Mouse (Mus musculus) heart, embryonic 14.5 days (tissue): ENCODE data around the gene Ranbp1. TPM values are rescaled to one million over a fixed set of nuclear protein-coding genes. Genes with fewer than 3 reads are reported as not detected.

Source experiments
- ATAC-seq: fragments of 200-750 bp; cut with Nextera tagmentation; 2 replicates; pipeline ENCODE4 v1.8.0; 2017; ENCODE audit warnings: low read depth, moderate TSS enrichment; ENCODE audit not compliant: insufficient number of reproducible peaks, insufficient read depth, low FRiP score
- H3K27ac ChIP-seq, 2 experiments: fragments of 200-500 bp in 1 of 2; fragments of 300-500 bp in 1 of 2; sonication (generic) in 1 of 2; replicated peaks in 1 of 2; 2 replicates each; pipeline ENCODE4 v1.5.1; 2012 to 2014; ENCODE audit warnings: low read depth in 2 of 2, low read length in 2 of 2, control low read depth in 1 of 2, mild to moderate bottlenecking in 1 of 2, mixed read lengths in 1 of 2; ENCODE audit not compliant: control insufficient read depth in 1 of 2, insufficient read depth in 1 of 2
- H3K27me3 ChIP-seq: fragments of 300-500 bp; sonication (generic); 2 replicates; pipeline ENCODE4 v1.6.1; 2014; ENCODE audit warnings: mild to moderate bottlenecking, low read length, control low read depth; ENCODE audit not compliant: control insufficient read depth, insufficient read depth
- H3K36me3 ChIP-seq: fragments of 300-500 bp; sonication (generic); 2 replicates; pipeline ENCODE4 v1.6.1; 2014; ENCODE audit warnings: mild to moderate bottlenecking, control low read depth, low read length, mixed read lengths; ENCODE audit not compliant: control insufficient read depth, insufficient read depth
- H3K4me1 ChIP-seq, 2 experiments: fragments of 200-500 bp in 1 of 2; fragments of 300-500 bp in 1 of 2; sonication (generic) in 1 of 2; 2 replicates each; pipeline ENCODE4 v1.6.1; 2012 to 2014; ENCODE audit warnings: low read length in 2 of 2, control low read depth in 1 of 2, mixed read lengths in 1 of 2; ENCODE audit not compliant: control insufficient read depth in 2 of 2, insufficient read depth in 2 of 2
- H3K4me2 ChIP-seq: fragments of 300-500 bp; sonication (generic); 2 replicates; pipeline ENCODE4 v1.6.1; 2014; ENCODE audit warnings: mild to moderate bottlenecking, low read length
- H3K4me3 ChIP-seq, 2 experiments: fragments of 200-500 bp in 1 of 2; fragments of 300-500 bp in 1 of 2; sonication (generic) in 1 of 2; 2 replicates each; pipeline ENCODE4 v1.5.1; 2012 to 2014; ENCODE audit warnings: low read length in 2 of 2, mild to moderate bottlenecking in 2 of 2, control low read depth in 1 of 2, low read depth in 1 of 2, moderate library complexity in 1 of 2; ENCODE audit not compliant: control insufficient read depth in 1 of 2, insufficient read depth in 1 of 2
- H3K9ac ChIP-seq: fragments of 300-500 bp; sonication (generic); 2 replicates; pipeline ENCODE4 v1.6.1; 2014; ENCODE audit warnings: mild to moderate bottlenecking, low read length
- H3K9me3 ChIP-seq: fragments of 300-500 bp; sonication (generic); 2 replicates; pipeline ENCODE4 v1.6.1; 2016; ENCODE audit warnings: low read length, control low read depth; ENCODE audit not compliant: control insufficient read depth
- WGBS: fragments of 180-500 bp; shearing (Covaris S2); extraction: QIAGEN DNeasy Blood & Tissue Kit; methylation state at CpG from one replicate; pipeline ENCODE4 v1.1.7; 2014; 5-methylcytosine and 5-hydroxymethylcytosine counted together
- polyA plus RNA-seq: library from polyadenylated mRNA; unstranded; fragments of >200 nt; fragmentation: Nextera tagmentation; extraction: Ambion mirVana; gene quantifications from 2 replicates; pipeline ENCODE4 v1.2.1, GENCODE M21; 2014

Gene Ranbp1
- polyA plus RNA-seq, 1 experiment from 2014 or later, result 354 TPM

DNA sequence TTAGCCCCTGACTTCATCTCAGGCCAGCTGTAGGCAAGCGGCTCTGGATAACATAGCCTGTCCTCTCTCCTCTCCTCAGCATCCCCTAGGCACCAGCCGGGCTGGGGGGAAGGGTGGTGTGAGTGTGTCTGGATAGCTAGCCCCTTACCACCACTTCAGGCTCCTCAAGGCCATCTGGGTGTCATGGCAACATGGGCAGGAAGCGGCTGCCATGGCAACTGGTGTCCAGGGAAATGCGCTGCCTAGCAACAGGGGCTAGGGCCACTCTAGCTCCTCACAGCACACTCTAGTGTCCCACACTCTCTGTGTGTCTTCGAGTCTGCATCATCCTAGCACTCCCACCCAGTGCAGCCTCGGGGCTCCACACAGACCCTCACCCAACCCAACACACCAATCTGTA lies 34.8 kb downstream of the Ranbp1 start:
- ATAC-seq, result no peak
- H3K4me1 ChIP-seq, result peaks cover 7 to 24% of the 10 kb centered on the region in 2 experiments
- H3K27ac ChIP-seq, result no peak overlapping the region
- no peak overlapping the region for H3K4me3 ChIP-seq
- no peaks in the 10 kb centered on the region for H3K36me3 ChIP-seq
- no peaks in the 10 kb centered on the region for H3K27me3 ChIP-seq
- no peaks in the 10 kb centered on the region for H3K9me3 ChIP-seq
- no peak overlapping the region for H3K9ac ChIP-seq
- 58% methylated on average over 6 of the region's 6 CpGs for WGBS
- H3K4me2 ChIP-seq, result no peak overlapping the region

DNA sequence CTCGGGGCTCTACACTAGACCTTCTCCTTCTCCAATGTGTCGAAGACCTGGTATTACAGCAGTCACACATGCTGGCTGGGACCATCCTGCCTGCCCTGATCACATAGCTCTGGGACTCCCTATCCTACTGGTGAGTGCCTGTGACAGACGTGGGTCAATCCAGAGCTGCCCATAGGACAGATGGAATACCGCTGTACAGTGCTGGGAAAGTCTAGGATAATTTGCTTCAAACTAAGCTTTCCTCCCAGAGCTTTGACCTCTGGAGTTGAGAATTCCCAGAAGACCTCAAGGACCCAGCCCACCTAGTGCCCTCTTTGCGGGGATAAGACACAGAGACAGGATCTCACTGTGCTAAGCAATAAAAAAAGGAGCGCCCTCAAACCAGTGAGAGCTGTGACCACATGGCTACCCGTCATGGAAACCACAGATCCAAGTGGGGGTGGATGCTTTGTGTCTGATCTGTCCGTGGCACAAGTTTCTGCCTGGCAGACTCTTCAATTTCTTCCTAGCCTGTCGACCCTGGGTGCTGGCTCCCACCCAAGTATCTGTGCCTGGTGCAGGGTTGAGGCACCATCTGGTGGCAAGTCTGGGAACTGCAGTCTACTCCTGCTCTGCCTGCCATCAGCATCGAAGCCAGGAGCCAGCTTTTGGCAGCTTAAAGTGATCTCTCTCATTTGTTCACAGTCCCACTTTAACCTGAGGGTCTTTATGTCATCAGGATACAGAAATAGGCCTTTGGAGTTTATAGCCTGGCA lies 36.9 kb downstream of the Ranbp1 start:
- Histone ChIP-seq H3K4me3 (no peak overlapping the region), H3K36me3 (no peaks in the 10 kb centered on the region), H3K4me2 (no peak overlapping the region), H3K9me3 (no peaks in the 10 kb centered on the region), H3K9ac (no peak overlapping the region), H3K4me1 (peaks cover 7 to 19% of the 10 kb centered on the region in 2 experiments), H3K27me3 (no peaks in the 10 kb centered on the region), H3K27ac (no peak overlapping the region)
- ATAC-seq, result no peak
- 43% methylated on average over 10 of the region's 10 CpGs for WGBS

- H3K27me3 ChIP-seq, result no peaks in the 10 kb centered on the region
- WGBS, result 13% methylated on average over 8 of the region's 8 CpGs
- H3K9ac ChIP-seq, result no peak overlapping the region
- ATAC-seq, result 0 out of 2 replicates have a peak, but pooled peaks have one; percentile 3
- no peaks in the 10 kb centered on the region for H3K9me3 ChIP-seq
- no peaks in the 10 kb centered on the region for H3K36me3 ChIP-seq
- H3K4me3 ChIP-seq, result no peak overlapping the region
- H3K4me1 ChIP-seq, result peaks cover 7 to 19% of the 10 kb centered on the region in 2 experiments
- no peak overlapping the region for H3K27ac ChIP-seq
- no peak overlapping the region for H3K4me2 ChIP-seq
These were observed 37.7 kb downstream of the Ranbp1 start for GRCm38 (mm10) chr16:18210701-18211416.

GRCm38 (mm10) chr16:18203430-18204091 lies 45.0 kb downstream of the Ranbp1 start:
- H3K36me3 ChIP-seq, result no peaks in the 10 kb centered on the region
- WGBS, result 61% methylated on average over 7 of the region's 7 CpGs
- no peak overlapping the region for H3K4me3 ChIP-seq
- no peaks in the 10 kb centered on the region; a peak in 1 of 4 replicates for H3K4me1 ChIP-seq
- H3K27me3 ChIP-seq, result no peaks in the 10 kb centered on the region
- no peak for ATAC-seq
- H3K4me2 ChIP-seq, result no peak overlapping the region
- H3K27ac ChIP-seq, result no peak overlapping the region
- no peak overlapping the region for H3K9ac ChIP-seq
- H3K9me3 ChIP-seq, result no peaks in the 10 kb centered on the region

DNA sequence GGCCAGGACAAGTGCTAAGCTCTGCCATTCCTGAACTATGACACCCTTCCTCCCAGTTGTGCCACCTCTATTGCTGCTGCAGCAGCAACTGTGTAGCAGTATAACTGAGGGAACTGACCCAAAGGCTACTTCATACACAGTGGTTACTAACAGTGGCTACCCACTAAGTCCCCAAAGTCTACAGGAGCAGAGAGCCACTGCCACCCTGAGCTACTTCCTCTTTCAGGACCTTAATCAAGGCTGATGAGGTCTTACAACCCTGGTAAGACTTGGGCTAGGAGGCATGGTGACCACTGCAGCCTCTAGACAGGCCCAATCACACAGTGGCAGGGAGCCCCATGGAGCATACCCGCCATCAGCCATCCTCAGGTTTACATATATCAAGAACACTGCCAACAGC lies 46.5 kb downstream of the Ranbp1 start:
- H3K4me2 ChIP-seq, result no peak overlapping the region
- no peaks in the 10 kb centered on the region for H3K36me3 ChIP-seq
- no peak overlapping the region for H3K27ac ChIP-seq
- no peaks in the 10 kb centered on the region for H3K27me3 ChIP-seq
- no peak overlapping the region for H3K4me3 ChIP-seq
- no peaks in the 10 kb centered on the region; a peak in 1 of 4 replicates for H3K4me1 ChIP-seq
- ATAC-seq, result no peak
- WGBS, result 83% methylated on average over 1 of the region's 1 CpGs
- no peak overlapping the region for H3K9ac ChIP-seq
- H3K9me3 ChIP-seq, result no peaks in the 10 kb centered on the region

DNA sequence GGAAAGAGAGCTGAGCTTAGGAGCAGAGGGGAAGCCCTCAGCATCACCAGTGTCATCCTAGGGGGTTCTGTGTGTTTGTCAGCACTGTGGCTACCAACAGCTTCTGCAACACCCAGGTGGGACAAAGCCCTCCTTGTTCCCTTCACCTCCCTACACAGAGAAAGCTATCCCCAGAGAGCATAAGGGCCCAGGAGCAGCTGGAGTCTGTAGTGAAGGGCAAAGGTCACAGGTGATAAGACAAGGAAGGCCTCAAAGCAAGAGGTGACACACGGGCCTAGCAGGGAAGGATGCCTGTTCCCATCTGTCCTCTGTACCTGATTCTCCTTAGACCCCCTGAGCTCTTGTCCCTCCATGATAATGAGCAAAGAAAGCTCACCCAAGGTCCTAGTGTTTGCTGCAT lies 46.9 kb downstream of the Ranbp1 start:
- ATAC-seq, result no peak
- H3K4me1 ChIP-seq, result no peaks in the 10 kb centered on the region; a peak in 1 of 4 replicates
- H3K4me3 ChIP-seq, result no peak overlapping the region
- H3K27ac ChIP-seq, result no peak overlapping the region
- H3K9me3 ChIP-seq, result no peaks in the 10 kb centered on the region
- H3K27me3 ChIP-seq, result no peaks in the 10 kb centered on the region
- no peak overlapping the region for H3K4me2 ChIP-seq
- H3K9ac ChIP-seq, result no peak overlapping the region
- no peaks in the 10 kb centered on the region for H3K36me3 ChIP-seq
- 17% methylated on average over 1 of the region's 1 CpGs for WGBS

- Histone ChIP-seq H3K9ac (no peak overlapping the region), H3K4me2 (no peak overlapping the region), H3K27me3 (no peaks in the 10 kb centered on the region), H3K4me3 (no peak overlapping the region), H3K27ac (no peak overlapping the region), H3K36me3 (no peaks in the 10 kb centered on the region), H3K9me3 (no peaks in the 10 kb centered on the region), H3K4me1 (peaks cover 0 to under 1% of the 10 kb centered on the region in 2 experiments; a peak in 1 of 4 replicates)
- WGBS, result 81% methylated on average over 2 of the region's 2 CpGs
- no peak for ATAC-seq
These were observed 48.5 kb downstream of the Ranbp1 start for GRCm38 (mm10) chr16:18200062-18200461.
